Mouse (Mus musculus) neural tube, embryonic 14.5 days (tissue): ENCODE measurements around the gene Farsb. TPM values are rescaled to one million over a fixed set of nuclear protein-coding genes. Genes with fewer than 3 reads are reported as not detected.

Experiments used
- ATAC-seq: fragments of 200-750 bp; cut with Nextera tagmentation; 2 replicates; pipeline ENCODE4 v1.8.0; 2017; ENCODE audit warnings: low read depth, mild to moderate bottlenecking, moderate TSS enrichment, moderate library complexity
- H3K27ac ChIP-seq: fragments of 300-500 bp; sonication (generic); 2 replicates; pipeline ENCODE4 v1.5.1; 2014; ENCODE audit warnings: low read depth, mild to moderate bottlenecking, control low read depth, low read length, moderate library complexity, mixed read lengths
- H3K27me3 ChIP-seq: fragments of 300-500 bp; sonication (generic); 2 replicates; pipeline ENCODE4 v1.6.1; 2014; ENCODE audit warnings: low read length; ENCODE audit not compliant: control insufficient read depth, insufficient read depth
- H3K36me3 ChIP-seq: fragments of 300-500 bp; sonication (generic); 2 replicates; pipeline ENCODE4 v1.6.1; 2014; ENCODE audit warnings: low read length, mixed read lengths; ENCODE audit not compliant: control insufficient read depth, insufficient read depth
- H3K4me1 ChIP-seq: fragments of 300-500 bp; sonication (generic); 2 replicates; pipeline ENCODE4 v1.6.1; 2014; ENCODE audit warnings: low read length; ENCODE audit not compliant: control insufficient read depth, insufficient read depth
- H3K4me2 ChIP-seq: fragments of 300-500 bp; sonication (generic); 2 replicates; pipeline ENCODE4 v1.6.1; 2014; ENCODE audit warnings: mild to moderate bottlenecking, low read depth, low read length, control low read depth
- H3K4me3 ChIP-seq: fragments of 300-500 bp; sonication (generic); 2 replicates; pipeline ENCODE4 v1.5.1; 2014; ENCODE audit warnings: low read depth, low read length, control low read depth, mixed read lengths
- H3K9ac ChIP-seq: fragments of 300-500 bp; sonication (generic); replicated peaks from 2 replicates; pipeline ENCODE4 v1.6.1; 2014; ENCODE audit warnings: low read depth, mild to moderate bottlenecking, control low read depth, low read length, mixed read lengths
- H3K9me3 ChIP-seq: fragments of 300-500 bp; sonication (generic); 2 replicates; pipeline ENCODE4 v1.6.1; 2016; ENCODE audit warnings: low read length; ENCODE audit not compliant: control insufficient read depth
- WGBS: fragments of 180-500 bp; shearing (Covaris S2); extraction: QIAGEN DNeasy Blood & Tissue Kit; methylation state at CpG from one replicate; pipeline ENCODE4 v1.1.7; 2014; 5-methylcytosine and 5-hydroxymethylcytosine counted together
- polyA plus RNA-seq: library from polyadenylated mRNA; unstranded; fragments of >200 nt; fragmentation: Nextera tagmentation; extraction: Ambion mirVana; gene quantifications from 2 replicates; pipeline ENCODE4 v1.2.1, GENCODE M21; 2014

Gene Farsb
- polyA plus RNA-seq, 1 experiment from 2014 or later = 171 TPM

DNA sequence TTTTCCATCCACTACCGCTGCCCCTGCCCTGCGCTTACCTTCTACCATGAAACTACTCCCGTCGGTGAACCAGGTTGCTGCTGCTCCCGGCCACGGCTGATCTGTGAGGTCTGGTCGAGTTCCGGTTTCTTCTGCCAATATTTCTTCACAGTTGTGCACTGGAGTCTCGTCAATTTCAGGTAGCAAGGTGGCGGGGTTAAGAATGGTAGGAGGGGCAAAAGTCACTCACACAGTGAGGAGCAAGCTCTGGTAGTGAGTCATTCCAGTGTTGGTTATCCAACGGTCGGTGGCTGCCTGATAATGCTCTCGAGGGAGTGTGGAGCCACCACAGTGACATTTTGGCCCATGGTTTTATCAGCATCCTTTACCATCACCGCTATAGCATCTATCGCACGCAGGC lies 12.3 kb upstream of the Farsb start:
- no peaks in the 10 kb centered on the region for H3K4me1 ChIP-seq
- ATAC-seq = no peak
- H3K36me3 ChIP-seq = no peaks in the 10 kb centered on the region
- H3K4me2 ChIP-seq = no peak overlapping the region
- H3K4me3 ChIP-seq = no peak overlapping the region
- no peak overlapping the region for H3K27ac ChIP-seq
- no peaks in the 10 kb centered on the region for H3K27me3 ChIP-seq
- H3K9me3 ChIP-seq = no peaks in the 10 kb centered on the region
- no peak overlapping the region for H3K9ac ChIP-seq
- WGBS = 94% methylated on average over 16 of the region's 16 CpGs

DNA sequence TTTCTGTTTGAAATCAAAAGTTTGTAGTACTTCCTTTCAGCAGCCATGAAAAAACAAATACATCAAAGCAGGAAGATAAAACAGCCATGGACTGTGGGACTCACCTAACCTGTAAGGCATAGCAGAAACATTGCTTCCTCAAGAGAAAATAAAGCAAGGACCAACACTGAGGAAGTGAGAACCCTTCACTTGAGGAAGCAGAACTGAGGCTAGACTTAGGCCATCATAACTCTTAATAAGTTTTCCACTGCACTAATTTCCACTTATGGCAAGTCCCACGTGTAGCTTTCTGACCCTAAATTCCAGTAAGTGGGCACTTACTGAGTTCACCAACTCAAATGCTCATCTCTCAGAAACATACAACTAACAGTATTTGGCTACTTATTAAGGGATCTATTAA lies 1.4 kb upstream of the Farsb start:
- Histone ChIP-seq H3K4me2 (no peak overlapping the region), H3K4me3 (no peak overlapping the region), H3K36me3 (no peaks in the 10 kb centered on the region), H3K4me1 (peaks cover 10% of the 10 kb centered on the region), H3K9ac (no peak overlapping the region), H3K27ac (no peak overlapping the region), H3K9me3 (no peaks in the 10 kb centered on the region), H3K27me3 (no peaks in the 10 kb centered on the region)
- ATAC-seq = no peak
- WGBS = 80% methylated on average over 1 of the region's 1 CpGs

DNA sequence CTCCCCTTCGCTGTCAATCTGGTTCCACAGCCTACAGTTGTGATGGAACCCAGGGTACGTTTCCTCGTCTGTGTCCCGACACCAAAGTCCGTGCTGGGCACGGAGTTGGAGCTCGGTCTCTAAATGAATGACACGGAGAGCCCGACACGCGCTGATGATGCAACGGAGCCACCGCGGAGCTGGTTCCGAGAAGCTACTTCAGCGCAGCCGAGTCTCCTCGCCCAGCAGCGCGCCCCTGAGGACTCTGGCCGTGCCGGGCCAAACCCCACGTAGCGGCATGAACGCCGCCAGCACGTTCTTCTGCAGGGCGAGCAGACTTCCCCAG lies 308 bp downstream of the Farsb start:
- Histone ChIP-seq H3K4me1 (peaks cover 10% of the 10 kb centered on the region), H3K27ac (peak overlapping the region; percentile 49; the same call in 1 of the 2 replicates), H3K36me3 (no peaks in the 10 kb centered on the region), H3K9ac (peak overlapping the region; percentile 76), H3K4me2 (peak overlapping the region; percentile 75), H3K9me3 (no peaks in the 10 kb centered on the region), H3K27me3 (no peaks in the 10 kb centered on the region), H3K4me3 (peak overlapping the region; percentile 82)
- 0% methylated on average over 28 of the region's 28 CpGs for WGBS
- no peak for ATAC-seq

DNA sequence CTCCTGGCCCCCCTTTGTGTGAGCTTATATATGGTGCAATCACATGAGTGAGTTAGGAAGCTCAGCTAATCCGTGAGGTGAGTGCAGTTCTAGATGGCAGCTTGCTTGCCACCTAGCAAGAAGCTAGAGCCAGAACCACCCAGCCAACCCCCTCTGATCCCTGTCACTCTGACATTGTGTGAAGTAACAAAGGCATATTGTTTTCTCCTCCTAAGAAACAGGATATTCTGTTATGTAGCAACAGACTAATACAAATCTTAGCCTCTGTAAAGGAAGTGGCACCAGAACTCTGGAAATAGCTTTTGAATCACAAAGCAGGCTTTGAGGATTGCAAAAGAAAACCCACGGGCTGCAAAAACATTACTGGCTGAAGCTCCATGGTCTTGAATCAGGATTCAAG lies 4.3 kb downstream of the Farsb start:
- WGBS = 61% methylated on average over 2 of the region's 2 CpGs
- ATAC-seq = no peak
- no peaks in the 10 kb centered on the region for H3K36me3 ChIP-seq
- no peak overlapping the region for H3K9ac ChIP-seq
- H3K27me3 ChIP-seq = no peaks in the 10 kb centered on the region
- H3K4me2 ChIP-seq = no peak overlapping the region
- no peak overlapping the region for H3K27ac ChIP-seq
- no peak overlapping the region for H3K4me3 ChIP-seq
- H3K4me1 ChIP-seq = peaks cover 7% of the 10 kb centered on the region
- H3K9me3 ChIP-seq = no peaks in the 10 kb centered on the region

DNA sequence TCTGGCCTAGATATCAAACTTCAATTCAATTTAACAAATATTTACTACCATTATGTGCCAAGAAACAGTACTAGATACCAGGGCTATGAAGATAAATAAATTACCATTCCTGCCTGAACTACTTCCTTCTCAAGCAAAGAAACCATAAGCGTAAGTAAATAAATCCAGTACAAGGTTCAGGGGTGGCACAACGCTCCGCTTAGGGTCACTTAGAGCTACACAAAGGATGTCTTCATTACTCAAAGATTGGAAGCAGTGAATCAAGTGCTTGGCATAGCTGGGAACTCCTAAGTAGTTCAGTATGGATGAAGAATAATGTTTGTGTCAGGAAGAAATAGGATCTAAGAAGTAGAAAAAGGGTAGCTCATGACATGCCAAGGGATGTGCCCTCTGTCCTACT lies 5.3 kb downstream of the Farsb start:
- Histone ChIP-seq H3K9me3 (no peaks in the 10 kb centered on the region), H3K36me3 (no peaks in the 10 kb centered on the region), H3K27ac (no peak overlapping the region), H3K4me1 (peaks cover 6% of the 10 kb centered on the region), H3K4me2 (no peak overlapping the region), H3K4me3 (no peak overlapping the region), H3K27me3 (no peaks in the 10 kb centered on the region), H3K9ac (no peak overlapping the region)
- ATAC-seq = no peak
- 90% methylated on average over 3 of the region's 3 CpGs for WGBS

DNA sequence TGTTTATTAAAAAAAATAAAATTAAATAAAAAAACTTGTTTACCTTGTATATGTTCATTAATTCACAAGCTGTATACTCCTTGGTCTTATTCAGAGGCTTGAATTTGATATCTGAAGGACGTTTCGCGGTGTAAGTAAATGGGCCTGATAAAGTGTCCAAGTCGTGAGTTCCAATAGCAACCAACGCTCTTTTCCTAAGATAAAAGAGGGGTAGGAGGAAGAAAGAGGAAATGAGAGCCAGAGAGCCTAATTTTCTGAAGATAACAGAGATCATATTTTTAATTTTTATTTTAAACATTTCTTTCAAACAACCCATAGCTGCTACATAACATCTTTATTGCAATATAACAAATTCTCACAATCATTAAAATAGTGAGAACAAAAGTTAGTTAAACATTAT lies 16.3 kb downstream of the Farsb start:
- no peak overlapping the region for H3K27ac ChIP-seq
- no peaks in the 10 kb centered on the region for H3K27me3 ChIP-seq
- no peak overlapping the region for H3K9ac ChIP-seq
- H3K4me2 ChIP-seq = no peak overlapping the region
- H3K9me3 ChIP-seq = no peaks in the 10 kb centered on the region
- no peak for ATAC-seq
- H3K4me3 ChIP-seq = no peak overlapping the region
- H3K4me1 ChIP-seq = no peaks in the 10 kb centered on the region
- peaks cover 31% of the 10 kb centered on the region for H3K36me3 ChIP-seq
- 95% methylated on average over 5 of the region's 5 CpGs for WGBS

DNA sequence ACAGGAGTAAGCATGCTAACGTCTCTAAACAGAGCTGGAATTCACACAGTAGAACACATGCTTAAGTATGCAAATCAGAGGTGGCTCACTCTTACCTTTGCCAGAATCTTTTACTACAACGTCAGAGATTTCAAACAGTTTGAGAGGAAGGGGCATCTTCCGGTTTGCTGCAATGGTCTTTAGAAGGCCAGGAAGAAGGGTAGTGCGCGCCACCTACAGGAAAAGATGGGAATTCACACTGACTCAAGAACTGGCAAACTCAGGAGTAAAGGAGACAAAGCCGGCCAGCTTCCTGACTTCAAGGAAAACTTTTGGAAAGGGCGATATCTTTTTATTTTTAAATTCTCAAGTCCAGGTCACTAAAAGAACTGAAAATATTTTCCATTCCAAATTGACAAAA lies 34.0 kb downstream of the Farsb start:
- H3K27me3 ChIP-seq = no peaks in the 10 kb centered on the region
- H3K36me3 ChIP-seq = peaks cover 9% of the 10 kb centered on the region; the same call in 1 of the 2 replicates
- no peak overlapping the region for H3K9ac ChIP-seq
- no peak overlapping the region for H3K4me2 ChIP-seq
- 28% methylated on average over 7 of the region's 7 CpGs for WGBS
- ATAC-seq = no peak
- H3K4me3 ChIP-seq = no peak overlapping the region
- no peaks in the 10 kb centered on the region for H3K9me3 ChIP-seq
- H3K27ac ChIP-seq = no peak overlapping the region
- no peaks in the 10 kb centered on the region for H3K4me1 ChIP-seq

DNA sequence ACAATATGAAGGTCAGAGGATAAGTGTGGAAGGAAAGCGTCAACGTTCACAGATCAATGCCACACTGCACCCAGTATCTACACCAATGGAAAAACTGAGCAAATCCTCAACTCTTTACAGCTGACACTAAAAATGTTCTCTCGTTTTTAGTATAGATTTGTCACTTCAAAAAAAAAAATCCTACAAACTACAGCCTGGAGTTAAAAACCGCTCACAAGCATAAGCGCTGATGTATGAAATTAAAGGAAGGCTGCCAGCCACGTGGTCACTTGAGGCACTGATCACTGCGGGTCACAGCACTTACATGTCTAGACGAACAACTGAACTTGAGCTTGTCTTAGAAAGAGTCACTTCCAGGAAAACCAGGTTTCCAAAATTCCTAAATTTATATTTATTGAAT lies 34.8 kb downstream of the Farsb start:
- no peak for ATAC-seq
- no peaks in the 10 kb centered on the region for H3K4me1 ChIP-seq
- H3K4me2 ChIP-seq = no peak overlapping the region
- peaks cover 9% of the 10 kb centered on the region; the same call in 1 of the 2 replicates for H3K36me3 ChIP-seq
- H3K27ac ChIP-seq = no peak overlapping the region
- H3K4me3 ChIP-seq = no peak overlapping the region
- no peaks in the 10 kb centered on the region for H3K27me3 ChIP-seq
- no peaks in the 10 kb centered on the region for H3K9me3 ChIP-seq
- H3K9ac ChIP-seq = no peak overlapping the region
- WGBS = 94% methylated on average over 8 of the region's 8 CpGs

DNA sequence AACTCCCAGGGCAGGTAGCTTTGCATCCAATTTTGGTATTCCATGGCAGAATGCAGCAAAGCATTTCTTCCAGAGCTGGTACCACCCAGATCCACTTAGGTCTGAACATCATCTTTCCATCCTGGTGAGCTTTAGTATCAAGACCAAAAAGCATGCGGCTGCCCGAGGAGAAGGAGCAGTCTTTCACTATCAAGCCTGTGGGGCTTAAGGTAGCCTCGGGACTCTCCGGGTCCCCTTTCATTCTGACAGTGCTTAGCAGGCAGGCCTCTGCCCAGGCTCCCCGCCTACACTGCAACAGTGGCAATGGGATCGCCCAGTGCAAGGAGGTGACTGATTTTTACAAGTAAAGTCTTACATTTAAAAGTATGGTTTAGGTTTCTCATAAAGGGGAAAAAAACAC lies 36.2 kb downstream of the Farsb start:
- Histone ChIP-seq H3K27me3 (no peaks in the 10 kb centered on the region), H3K9me3 (no peaks in the 10 kb centered on the region), H3K4me2 (no peak overlapping the region), H3K9ac (no peak overlapping the region), H3K27ac (no peak overlapping the region), H3K4me3 (no peak overlapping the region), H3K36me3 (peaks cover 5% of the 10 kb centered on the region; the same call in 1 of the 2 replicates), H3K4me1 (no peaks in the 10 kb centered on the region)
- ATAC-seq = no peak
- 92% methylated on average over 6 of the region's 6 CpGs for WGBS
